Mouse (Mus musculus) monocyte, adult 2 months (primary cell): Measurements from ENCODE around the gene Cpt1b.
"Not testable (repeated sequence)": the region's sequence is repeated elsewhere in the genome, so short reads cannot be mapped to it uniquely, and the experiment has no call there.

Experiments
- DNase-seq, 2 experiments: peaks; one replicate each; pipeline ENCODE4 v3.0.0; 2022; ENCODE audit warnings: low spot score in 2 of 2, low read depth in 1 of 2

The Cpt1b gene

DNA sequence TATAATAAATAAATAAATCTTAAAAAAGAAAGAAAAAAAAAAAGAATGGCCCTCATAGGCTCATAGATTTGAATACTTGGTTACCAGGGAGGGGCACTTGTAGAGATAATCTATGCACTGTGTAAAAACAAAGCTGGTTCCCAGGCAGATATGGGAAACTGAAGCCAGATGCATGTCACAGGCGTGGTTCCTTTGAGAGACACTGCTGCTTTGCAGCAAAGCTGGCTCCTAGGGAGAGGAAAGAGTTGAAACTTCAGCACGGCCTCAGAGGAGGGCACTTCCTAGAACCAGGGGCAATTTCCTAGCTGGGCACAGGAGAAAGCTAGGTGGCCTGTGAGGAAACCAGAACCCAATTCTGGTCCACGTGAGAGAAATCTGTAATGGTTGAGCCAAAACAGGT is 8.5 kb upstream of the Cpt1b start:
- DNase-seq = no peak

DNA sequence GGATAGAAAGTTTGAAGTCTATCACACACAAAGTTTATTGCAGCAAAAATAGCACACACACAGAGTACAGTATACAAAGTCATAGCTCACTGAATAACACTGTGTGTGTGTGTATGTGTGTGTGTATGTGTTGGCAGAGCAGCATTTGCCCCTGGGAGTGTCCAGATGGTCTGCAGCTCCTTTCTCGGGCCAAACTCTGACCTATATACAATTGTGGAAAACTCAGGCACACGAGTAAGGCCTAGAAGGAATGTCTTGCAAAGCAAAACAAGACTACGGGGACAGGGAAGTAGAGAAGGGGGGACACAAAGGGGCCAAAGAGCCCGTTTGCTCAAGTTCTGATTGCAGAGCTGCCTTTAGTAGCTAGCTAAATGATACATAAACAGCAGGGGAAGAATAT is 7.3 kb upstream of the Cpt1b start:
- DNase-seq = no peak

DNA sequence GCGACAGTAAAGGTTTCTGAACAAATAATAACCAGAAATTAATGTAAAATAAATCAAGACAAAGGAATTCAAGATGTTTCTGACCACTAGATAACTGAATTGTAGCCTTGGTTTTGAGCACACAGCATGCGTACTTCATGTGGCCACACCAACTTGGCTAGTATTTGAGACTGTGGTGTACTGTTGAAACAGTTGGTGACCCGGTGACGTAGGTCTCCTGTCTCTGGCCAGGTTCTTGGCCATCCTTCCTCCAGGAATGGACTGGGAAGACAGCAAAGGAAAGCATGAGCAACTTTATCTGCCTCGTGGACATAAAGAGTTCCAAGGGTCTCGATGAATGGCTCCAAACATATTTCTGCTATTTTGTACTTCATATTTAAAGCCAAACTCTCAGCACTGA is 6.1 kb upstream of the Cpt1b start:
- DNase-seq = no peak

DNA sequence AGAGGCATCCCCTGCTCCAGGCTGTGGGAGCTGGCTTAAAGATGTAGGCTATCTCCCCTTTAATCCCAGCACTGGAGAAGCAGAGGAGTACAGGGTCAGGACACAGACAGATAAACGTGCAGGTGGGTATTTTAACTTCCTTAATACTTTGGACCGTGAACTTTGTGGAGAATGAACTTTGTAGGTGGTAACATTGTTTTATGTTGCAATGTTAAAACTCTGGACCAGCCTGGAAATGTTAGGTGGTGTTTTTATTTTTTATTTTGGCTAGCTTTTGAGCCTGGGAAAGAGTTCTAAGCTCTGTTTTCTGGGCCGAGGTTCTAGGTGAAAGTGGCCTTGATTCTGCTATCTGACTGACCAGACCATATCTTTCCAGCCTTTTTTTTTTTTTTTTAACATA is 5.6 kb upstream of the Cpt1b start:
- DNase-seq = no peak

DNA sequence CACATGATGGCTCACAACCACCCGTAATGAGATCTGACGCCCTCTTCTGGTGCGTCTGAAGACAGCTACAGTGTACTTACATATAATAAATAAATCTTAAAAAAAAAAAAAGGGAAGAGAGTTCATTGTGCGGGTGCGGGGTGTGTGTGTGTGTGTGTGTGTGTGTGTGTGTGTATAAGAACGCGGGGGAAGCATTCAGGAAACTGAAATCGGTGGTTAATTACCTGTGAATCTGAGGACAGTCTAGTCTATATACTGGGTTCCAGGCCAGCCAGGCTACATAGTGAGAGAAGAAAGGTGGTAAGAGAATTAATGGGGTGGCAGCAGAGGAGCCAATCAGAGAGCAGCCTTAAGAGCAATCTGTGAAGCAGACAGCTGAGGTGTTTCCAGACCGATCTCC is 5.1 kb upstream of the Cpt1b start:
- DNase-seq = not testable (repeated sequence)

DNA sequence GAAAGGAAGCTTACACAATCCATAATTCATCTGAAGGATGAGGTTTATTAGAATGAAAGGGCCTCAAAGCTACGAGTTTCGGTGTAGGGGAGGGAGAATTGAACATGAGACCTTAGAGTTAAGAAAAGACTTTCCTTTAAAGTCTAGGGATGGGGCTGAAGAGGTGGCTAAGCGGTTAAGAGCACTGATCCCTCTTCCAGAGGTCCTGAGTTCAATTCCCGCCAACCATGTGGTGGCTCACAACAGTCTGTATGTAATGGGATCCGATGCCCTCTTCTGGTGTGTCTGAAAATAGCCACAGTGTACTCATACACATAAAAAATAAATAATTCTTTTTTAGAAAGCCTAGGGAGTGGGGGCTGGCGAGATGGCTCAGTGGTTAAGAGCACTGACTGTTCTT is 4.7 kb upstream of the Cpt1b start:
- DNase-seq = no peak

DNA sequence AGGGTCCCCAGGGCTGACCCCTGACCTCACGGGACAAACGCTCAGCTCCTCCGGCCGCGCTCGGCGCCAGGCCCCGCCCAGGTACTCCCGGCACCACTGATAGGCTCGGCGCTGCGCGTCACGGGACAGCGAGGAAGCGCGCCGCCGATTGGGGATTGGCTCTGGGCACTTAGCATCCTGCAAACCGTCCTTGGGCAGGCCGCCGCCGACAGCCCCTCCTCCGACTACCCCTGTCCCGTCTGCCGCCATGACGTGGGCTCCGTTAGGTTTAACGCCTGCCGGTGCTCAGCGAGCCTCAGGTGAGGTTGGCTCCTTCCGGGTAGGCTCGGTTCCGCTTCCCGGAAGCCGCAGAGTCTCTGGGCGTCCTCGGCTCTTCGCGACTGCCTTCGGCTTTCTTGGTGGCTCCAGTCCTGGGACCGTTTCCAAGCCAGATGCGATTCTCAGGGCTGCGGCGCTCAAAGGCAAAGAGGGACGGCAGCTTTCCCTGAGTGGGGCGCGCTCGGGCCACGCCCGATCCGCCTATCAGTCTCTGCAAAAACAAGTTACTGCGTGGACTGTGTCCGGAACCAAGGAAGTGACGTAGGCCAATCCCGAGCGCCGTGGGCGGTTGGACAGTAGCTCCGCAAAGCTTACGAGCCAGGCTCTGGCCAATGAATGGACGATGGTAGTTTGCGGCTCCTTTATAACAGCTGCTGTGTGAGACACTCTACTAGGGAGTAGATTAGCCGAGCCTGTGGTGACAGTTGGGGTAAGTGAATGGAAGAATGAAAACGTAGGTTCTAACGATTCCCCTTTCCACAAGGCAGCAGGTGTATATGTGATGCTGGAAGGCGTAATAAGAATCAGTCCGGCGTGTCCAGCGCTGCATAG is 3.9 kb upstream of the Cpt1b start, which contains the start of the genes C730034F03Rik, Gm44502 and Chkb:
TSS of gene C730034F03Rik (plus strand) at position 238 of the 870 bp plus-strand sequence.
TSS of gene Gm44502 (minus strand) at position 345 of the 870 bp plus-strand sequence.
TSS of gene Chkb (minus strand) at position 557 of the 870 bp plus-strand sequence.
- DNase-seq = peak; percentile 72 to 88

DNA sequence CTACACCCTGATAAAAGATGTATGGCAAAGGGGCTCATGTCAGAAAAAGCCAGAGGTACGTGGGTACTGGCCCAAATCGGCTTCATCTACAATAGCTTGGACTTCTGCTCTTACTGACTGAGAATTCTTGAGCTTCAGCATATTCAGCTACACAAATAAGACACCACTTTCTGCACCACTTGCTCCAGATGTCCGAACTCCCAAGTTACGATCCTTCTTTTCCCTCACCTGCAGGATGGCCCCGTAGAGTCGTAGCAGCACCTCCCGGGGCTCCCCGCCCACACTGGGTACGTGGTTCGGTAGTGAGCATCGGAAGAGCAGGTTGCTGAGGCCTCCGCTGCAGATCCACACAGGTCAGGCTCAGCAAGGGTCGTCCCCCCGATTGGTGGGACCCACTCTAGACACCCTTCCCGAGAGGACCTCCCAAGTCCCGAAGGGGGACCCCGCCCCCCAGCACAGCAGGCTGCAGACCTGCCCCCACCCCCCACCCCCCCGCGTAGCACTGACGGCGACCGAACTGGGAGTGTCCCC is 3.2 kb upstream of the Cpt1b start:
- DNase-seq = no peak

DNA sequence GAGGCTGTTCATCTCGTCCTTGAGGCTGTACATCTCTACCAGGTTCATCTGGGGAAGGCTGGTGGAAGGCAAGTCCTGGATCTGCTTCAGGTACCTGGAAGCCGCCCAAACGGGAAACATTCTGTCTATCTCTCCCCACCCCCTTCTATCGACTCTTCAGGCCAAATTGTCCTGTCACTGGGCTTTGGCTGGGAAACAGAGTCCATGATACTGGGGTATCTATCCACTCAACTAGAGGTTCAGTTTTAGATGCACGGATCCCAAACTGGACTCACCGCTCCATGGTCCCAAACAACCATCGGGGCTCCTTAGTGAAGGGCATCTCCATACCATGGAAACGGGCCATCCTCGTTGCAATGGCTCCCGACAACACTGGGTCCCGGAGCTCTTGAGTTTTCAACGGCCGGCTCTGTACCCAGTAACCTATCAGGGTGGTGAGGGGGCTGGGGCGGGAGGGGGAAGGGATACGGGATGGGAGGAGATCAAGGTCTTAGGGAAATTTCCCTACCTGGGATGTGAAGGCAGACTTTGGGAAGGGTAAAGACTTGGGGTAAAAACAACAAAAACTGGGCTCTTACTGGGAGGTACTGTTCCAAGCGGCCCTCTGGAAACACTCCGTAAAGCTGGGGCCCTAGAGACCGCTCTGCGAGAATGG is 2.6 kb upstream of the Cpt1b start:
- no peak for DNase-seq

DNA sequence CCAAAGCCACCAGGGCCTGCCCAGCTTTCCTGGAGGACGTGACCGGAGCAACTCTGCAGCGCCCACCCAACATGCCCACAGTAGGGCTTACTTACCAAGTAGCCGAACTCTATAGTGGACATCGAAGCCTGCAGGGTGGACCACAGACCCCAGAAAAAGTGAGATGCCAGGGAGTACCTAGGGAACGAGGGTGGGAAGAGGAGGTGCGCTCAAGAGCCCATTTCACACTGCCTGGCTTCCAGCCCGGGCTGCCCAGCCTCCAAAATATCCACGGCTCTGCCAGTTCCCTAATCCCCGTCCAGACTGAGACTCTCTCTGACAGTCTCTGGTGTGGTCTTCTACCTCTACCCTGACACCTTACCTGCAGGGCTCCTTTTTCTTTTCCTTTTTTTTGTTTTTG is 1.1 kb upstream of the Cpt1b start:
- no peak for DNase-seq

DNA sequence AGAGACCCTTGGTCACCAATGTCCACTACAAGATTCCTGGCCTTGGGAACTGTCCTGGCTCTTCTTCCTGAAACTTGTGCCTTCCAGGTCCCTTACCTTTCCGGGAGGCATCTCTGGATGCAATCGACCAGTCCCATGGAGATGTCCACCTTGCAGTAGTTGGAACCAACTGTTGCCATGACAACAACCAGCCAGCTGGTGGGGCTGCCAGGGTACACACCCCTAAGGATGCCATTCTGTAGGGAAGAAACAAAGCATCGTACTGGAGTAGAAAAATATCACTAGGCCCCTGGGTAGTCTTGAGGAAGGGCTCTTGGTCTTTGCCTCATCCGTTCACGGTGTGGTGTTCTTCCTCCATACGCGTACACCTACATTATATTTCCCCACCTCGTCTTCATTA is 1.0 kb downstream of the Cpt1b start:
- no peak for DNase-seq

DNA sequence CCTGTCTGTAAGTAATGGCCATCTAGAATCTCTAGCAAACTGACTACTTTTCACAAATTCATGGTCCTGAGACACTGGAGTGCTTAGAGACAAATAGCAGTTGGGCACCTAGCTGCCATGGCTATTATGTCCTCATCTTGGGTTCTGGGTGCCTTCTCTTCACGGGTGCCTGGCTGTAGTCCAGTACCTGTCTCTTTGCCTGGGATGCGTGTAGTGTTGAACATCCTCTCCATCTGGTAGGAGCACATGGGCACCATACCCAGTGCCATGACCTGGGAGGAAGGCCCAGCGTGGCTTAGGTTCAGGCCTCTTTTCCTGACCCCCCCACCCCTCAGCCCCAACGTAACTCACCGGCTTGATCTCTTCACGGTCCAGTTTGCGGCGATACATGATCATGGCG is 3.7 kb downstream of the Cpt1b start:
- no peak for DNase-seq

DNA sequence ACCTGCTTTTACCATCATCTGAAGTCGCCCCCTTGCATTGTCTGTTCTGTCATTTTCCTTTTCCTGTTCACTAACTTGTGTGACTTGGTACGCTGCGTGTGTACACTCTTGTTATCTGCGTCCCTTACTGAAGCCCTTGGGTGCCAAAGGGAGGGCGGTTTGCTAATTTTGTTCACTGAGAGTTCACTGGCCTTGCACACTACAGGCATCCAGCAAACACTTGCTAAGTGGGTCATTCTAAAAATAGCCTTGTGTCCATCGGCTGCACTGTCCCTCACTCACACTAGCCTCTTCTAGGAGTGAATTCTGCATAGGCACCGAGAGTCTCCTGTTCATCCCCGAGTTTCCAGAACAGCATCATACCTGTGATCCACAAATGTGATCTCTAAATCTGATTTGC is 10.4 kb downstream of the Cpt1b start:
- no peak for DNase-seq

DNA sequence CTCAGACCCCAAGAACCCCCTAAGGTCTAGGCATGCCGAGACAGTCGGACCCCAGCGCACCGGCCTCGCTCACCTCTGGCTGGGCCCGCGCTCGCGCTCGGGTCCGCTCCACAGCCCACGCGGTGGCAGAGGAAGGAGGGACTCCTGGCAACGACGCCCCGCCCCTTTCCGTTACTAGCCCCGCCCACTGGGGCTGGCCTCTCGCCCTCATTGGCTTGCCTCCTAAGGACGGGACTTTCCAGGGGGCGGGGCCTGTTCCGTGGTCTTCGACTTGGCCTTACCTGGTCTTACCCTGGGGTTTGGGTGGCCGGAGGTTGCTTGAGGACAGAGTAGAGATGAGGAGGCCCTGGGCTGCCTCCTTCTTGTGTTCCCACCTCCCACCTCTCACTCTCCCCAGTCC is 15.5 kb downstream of the Cpt1b start, which contains the start of gene Syce3:
TSS of gene Syce3 (minus strand) at position 386 of the 400 bp plus-strand sequence.
- no peak for DNase-seq

DNA sequence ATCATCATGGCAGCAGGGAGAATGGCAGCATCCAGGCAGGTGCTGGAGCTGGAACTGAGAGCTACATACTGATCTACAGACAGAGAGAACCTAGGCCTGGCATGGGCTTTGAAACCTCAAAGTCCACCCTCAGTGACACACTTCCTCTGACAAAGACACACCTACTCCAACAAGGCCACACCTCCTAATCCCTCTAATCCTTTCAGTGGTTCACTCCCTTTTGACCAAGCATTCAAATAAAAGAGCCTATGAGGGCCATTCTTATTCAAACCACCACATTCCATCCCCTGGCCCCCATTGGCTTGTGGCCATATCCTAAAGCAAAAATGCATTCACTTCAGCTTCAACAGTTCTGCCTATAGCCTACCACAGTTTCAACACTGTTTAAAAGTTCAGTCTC is 19.0 kb downstream of the Cpt1b start:
- DNase-seq = no peak

DNA sequence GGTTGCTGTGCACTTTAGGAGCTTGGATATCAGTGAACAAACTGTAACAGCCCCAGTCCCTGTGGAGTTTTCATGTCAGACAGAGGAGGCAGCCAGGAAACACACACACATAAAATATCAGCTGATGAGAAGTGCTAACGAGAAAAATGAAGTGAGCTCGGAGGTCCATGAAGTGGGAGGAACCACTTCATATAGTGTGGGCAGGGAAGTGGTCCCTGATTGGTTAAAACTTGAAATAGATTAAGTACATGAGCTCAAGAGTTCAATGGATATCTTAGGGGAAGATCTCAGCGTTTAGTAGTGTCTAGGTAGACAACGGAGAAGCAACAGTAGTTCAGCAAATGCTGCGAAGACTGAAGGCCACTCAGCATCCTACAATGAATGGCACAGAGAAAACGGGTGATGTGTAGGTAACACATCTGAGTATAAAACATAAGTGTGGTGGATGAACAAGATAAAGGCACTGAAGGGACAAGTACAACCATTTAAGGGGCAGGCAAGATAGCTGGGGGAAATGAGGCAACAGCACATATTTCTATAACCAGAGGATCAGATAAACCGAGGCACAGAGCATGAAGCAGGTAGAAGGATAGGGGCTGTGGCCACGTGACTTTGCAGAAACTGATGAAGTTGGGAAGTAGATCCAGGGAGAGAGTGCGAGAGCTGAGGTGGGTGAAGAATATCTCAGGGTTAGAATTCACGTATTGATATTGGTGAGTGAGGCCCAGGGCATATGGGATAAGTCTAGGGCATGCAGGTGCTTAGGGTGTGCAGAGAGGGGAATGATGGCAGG is 20.6 kb downstream of the Cpt1b start:
- DNase-seq = no peak

DNA sequence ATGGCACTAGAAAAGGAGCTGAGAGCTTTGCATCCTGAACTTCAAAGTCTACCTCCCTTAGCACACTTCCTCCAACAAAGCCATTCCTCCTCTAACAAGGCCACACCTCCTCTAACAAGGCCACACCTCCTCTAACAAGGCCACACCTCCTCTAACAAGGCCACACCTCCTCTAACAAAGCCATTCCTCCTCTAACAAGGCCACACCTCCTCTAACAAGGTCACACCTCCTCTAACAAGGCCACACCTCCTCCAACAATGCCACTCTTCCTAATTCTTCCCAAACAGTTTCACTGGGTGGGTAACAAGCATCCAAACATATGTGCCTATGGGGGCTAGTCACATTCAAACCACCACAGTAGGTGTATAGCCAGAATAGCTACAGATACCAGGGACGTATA is 23.2 kb downstream of the Cpt1b start:
- DNase-seq = no peak

DNA sequence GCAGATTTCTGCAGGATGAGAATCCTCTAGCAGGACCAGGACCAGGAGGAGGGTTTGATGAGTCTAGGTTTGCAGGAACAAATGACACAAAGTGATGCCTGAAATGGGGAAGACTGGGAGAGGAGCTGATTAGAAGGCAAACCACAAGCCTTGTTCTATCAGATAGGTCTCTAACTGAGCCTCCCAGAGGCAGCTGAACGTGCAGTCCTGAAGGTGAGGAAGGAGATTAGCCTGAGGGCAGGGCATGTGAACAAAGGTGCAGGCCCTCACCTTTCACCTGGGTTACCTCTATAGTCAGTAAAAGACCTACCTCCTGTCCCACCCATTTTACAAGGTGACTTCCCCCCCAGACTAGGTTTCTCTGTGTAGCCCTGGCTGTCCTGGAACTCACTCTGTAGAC is 25.9 kb downstream of the Cpt1b start:
- no peak for DNase-seq

DNA sequence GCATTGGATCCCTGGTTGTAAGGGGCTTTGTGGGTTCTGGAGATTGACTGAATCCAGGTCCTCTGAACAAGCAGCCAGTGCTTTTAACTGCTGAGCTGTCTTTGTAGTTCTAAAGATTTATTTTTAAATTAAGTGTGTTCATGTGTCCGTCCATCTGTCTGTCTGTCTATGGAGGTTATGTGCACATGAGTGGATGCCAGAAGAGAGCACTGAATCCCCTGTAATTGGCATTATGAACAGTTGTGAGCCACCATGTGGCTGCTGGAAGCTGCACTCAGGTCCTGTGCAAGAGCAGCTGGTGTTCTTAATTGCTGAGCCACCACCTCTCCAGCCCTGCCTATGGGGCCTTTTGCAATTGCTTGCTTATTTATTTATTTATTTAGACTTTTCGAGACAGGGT is 27.5 kb downstream of the Cpt1b start:
- DNase-seq = no peak

DNA sequence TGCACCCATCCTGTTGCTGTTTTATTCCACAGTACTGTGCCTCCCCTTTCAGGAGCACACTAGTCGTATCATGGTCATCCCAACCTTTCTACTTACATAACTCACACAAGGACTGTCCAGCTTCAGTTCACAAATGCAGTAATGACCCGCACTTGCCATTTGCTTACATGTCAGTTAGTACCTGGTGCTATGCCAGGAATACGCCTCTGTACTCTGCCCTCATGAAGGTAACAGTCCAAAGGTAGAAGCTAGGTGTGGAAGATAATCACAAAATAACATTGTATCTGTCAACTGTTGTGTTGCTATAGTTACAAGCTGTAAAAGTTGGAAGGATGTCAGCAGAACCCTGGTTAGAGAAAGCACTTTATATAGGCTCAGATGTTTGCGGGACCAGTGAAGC is 28.8 kb downstream of the Cpt1b start:
- no peak for DNase-seq

DNA sequence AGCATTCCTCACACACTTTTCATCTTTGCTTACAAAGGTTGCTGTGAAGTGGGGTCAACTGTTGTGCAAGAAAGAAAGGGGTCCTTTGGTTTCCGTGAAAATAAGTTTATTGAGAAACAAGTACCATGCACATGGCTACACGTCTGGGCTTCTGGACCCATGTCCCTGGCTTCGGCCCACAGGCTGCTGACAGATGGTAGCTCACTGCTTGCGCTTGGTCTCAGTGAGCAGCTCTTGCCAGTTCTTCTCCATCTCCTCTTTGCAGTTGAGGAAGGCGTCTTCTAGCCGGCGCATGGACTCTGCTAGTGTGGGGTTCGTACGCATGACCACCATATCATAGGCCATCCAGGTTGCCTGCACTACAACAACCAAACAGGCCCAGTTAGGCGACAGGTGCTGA is 35.6 kb downstream of the Cpt1b start:
- DNase-seq = no peak
